Mouse (Mus musculus) lung, embryonic 14.5 days (tissue): ENCODE data around the gene Immp2l. TPM values are rescaled to one million over a fixed set of nuclear protein-coding genes. Genes with fewer than 3 reads are reported as not detected.
A peak's percentile ranks its signal among the peaks of the same experiment; 100 is the strongest.
"Not testable (repeated sequence)": the region's sequence is repeated elsewhere in the genome, so short reads cannot be mapped to it uniquely, and the experiment has no call there.

Source experiments
- ATAC-seq: fragments of 200-750 bp; cut with Nextera tagmentation; 2 replicates; pipeline ENCODE4 v1.8.0; 2017; ENCODE audit warnings: mild to moderate bottlenecking, moderate TSS enrichment, moderate library complexity; ENCODE audit not compliant: insufficient read depth
- DNase-seq: peaks from one replicate; pipeline ENCODE4 v3.0.0-alpha.2; 2015
- H3K27ac ChIP-seq: fragments of 300-500 bp; sonication (generic); 2 replicates; pipeline ENCODE4 v1.5.1; 2014; ENCODE audit warnings: low read depth, mild to moderate bottlenecking, moderate library complexity
- H3K27me3 ChIP-seq: fragments of 300-500 bp; sonication (generic); 2 replicates; pipeline ENCODE4 v1.6.1; 2014; ENCODE audit warnings: low read length, control low read depth; ENCODE audit not compliant: insufficient read depth
- H3K36me3 ChIP-seq: fragments of 300-500 bp; sonication (generic); 2 replicates; pipeline ENCODE4 v1.6.1; 2014; ENCODE audit warnings: control low read depth; ENCODE audit not compliant: insufficient read depth
- H3K4me1 ChIP-seq: fragments of 300-500 bp; sonication (generic); 2 replicates; pipeline ENCODE4 v1.6.1; 2014; ENCODE audit warnings: antibody characterized with exemption, control low read depth; ENCODE audit not compliant: insufficient read depth
- H3K4me2 ChIP-seq: fragments of 300-500 bp; sonication (generic); 2 replicates; pipeline ENCODE4 v1.6.1; 2014; ENCODE audit warnings: mild to moderate bottlenecking
- H3K4me3 ChIP-seq: fragments of 300-500 bp; sonication (generic); 2 replicates; pipeline ENCODE4 v1.5.1; 2014; ENCODE audit warnings: low read depth, low read length
- H3K9ac ChIP-seq: fragments of 300-500 bp; sonication (generic); 2 replicates; pipeline ENCODE4 v1.6.1; 2014
- H3K9me3 ChIP-seq: fragments of 300-500 bp; sonication (generic); 2 replicates; pipeline ENCODE4 v1.6.1; 2016; ENCODE audit warnings: low read depth, low read length, control low read depth
- CTCF ChIP-seq: IDR thresholded peaks from 2 replicates; pipeline ENCODE4 v1.5.1; 2016; ENCODE audit warnings: antibody characterized with exemption, low read depth
- WGBS: fragments of 180-500 bp; shearing (Covaris S2); extraction: QIAGEN DNeasy Blood & Tissue Kit; methylation state at CpG from one replicate; pipeline ENCODE4 v1.1.7; 2014; 5-methylcytosine and 5-hydroxymethylcytosine counted together
- polyA plus RNA-seq: library from polyadenylated mRNA; unstranded; fragments of >200 nt; fragmentation: Nextera tagmentation; extraction: Ambion mirVana; gene quantifications from 2 replicates; pipeline ENCODE4 v1.2.1, GENCODE M21; 2014

Gene Immp2l
- polyA plus RNA-seq, 1 experiment from 2014 or later = 12.5 TPM

DNA sequence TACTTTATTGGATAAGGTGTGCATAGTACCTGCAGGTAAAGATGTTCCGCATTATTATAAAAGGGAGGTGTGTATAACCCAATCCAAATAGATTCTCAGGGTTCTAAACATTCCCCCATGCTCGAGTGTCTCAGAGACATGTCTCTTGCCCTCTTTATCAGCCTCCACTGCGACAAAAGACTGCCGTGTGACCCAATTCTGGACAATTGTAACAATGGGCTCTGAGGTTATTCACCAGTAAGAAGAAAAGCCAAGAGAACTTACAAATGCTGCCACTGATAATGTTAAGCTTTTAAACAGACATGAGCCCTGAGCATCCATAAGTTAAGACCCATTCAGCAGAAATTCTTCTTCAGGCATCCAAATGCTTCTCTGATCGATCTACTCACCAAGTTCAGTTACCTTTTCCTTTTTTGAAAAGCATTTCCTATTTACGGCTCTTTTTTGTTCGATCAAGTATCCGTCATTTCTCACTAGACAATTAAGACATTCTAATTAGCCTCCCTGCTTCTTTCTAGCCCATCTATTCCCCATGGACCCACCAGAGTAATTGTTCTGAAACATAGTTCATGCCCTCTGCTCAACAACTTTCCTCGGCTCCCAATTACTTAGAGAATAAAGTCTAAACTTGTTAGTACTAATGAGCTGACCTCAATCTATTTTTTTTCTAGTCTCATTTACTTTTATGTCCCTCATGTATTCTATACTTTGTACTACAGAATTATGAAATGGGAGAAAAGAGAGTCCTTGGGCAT is 35.4 kb upstream of the Immp2l start:
- Histone ChIP-seq H3K4me1 (no peaks in the 10 kb centered on the region), H3K4me2 (no peak overlapping the region), H3K27ac (no peak overlapping the region), H3K36me3 (no peaks in the 10 kb centered on the region), H3K9ac (no peak overlapping the region), H3K9me3 (no peaks in the 10 kb centered on the region), H3K4me3 (no peak overlapping the region), H3K27me3 (no peaks in the 10 kb centered on the region)
- TF ChIP-seq CTCF = no peak
- DNase-seq (no peak), ATAC-seq (no peak)
- 85% methylated on average over 9 of the region's 9 CpGs for WGBS

DNA sequence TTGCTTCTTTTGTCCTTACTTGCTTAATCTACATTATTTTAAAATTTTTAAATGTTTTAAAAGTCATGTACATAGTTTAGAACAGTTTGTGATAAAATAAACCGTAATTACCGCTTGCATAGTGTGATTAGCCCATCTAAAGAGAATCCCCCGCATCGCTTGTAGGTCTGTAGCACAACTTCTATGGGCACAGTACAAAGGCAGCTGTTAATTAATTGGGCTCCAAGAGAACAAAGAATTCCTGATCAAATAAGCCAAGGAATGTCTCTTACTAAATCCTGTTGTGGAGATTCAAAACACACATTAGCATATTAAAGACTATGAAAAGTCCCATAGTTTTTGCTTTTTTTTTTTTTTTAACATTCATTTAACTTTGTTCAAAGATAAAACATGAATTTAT is 32.2 kb upstream of the Immp2l start:
- Histone ChIP-seq H3K36me3 (no peaks in the 10 kb centered on the region), H3K4me3 (no peak overlapping the region), H3K9ac (no peak overlapping the region), H3K27me3 (no peaks in the 10 kb centered on the region), H3K4me2 (no peak overlapping the region), H3K27ac (no peak overlapping the region), H3K9me3 (no peaks in the 10 kb centered on the region), H3K4me1 (no peaks in the 10 kb centered on the region)
- TF ChIP-seq CTCF = no peak
- ATAC-seq (no peak), DNase-seq (no peak)
- WGBS = 84% methylated on average over 4 of the region's 4 CpGs

DNA sequence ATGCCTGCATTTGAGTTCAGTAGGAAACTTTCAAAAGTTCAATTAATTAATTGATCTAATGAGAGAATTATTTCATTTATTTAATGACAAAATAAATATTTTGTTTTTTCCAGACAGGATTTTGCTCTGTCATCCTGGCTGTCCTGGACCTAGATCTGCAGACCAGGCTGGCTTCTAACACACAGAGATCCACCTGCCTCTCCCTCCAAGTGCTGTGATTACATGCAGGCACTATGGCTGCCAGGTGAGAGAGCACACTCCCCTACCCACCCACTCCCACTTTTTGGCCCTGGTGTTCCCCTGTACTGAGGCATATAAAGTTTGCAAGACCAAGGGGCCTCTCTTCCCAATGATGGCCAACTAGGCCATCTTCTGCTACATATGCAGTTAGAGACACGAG is 31.7 kb upstream of the Immp2l start:
- WGBS = 83% methylated on average over 1 of the region's 1 CpGs
- H3K4me3 ChIP-seq, H3K9ac ChIP-seq, H3K36me3 ChIP-seq, H3K4me2 ChIP-seq, H3K27ac ChIP-seq, H3K4me1 ChIP-seq, H3K27me3 ChIP-seq, ATAC-seq, DNase-seq, H3K9me3 ChIP-seq: not testable (repeated sequence)

DNA sequence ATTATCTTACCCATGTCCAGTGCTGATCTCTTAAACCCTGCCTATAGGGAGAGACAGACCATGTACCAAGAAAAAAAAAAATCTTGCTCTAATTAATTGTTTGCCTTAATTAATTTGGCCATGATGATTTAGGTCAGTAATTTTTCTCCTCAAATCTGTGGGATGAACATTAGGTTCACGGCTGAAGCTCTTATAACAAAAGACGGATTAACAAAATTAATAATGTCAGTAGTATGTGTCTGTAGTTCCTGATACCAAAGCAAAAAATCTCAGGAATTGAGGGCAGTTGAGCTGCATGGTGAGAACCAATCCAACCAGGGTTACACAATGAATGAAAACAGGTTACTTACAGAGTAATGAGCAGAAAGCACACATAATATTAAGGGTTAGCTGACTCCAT is 29.0 kb upstream of the Immp2l start:
- no peak overlapping the region for H3K4me3 ChIP-seq
- no peaks in the 10 kb centered on the region for H3K27me3 ChIP-seq
- 83% methylated on average over 2 of the region's 2 CpGs for WGBS
- H3K36me3 ChIP-seq = no peaks in the 10 kb centered on the region
- DNase-seq (no peak), ATAC-seq (no peak)
- TF ChIP-seq CTCF = no peak
- no peak overlapping the region for H3K9ac ChIP-seq
- no peak overlapping the region for H3K4me2 ChIP-seq
- no peaks in the 10 kb centered on the region for H3K4me1 ChIP-seq
- no peak overlapping the region for H3K27ac ChIP-seq
- H3K9me3 ChIP-seq = no peaks in the 10 kb centered on the region

DNA sequence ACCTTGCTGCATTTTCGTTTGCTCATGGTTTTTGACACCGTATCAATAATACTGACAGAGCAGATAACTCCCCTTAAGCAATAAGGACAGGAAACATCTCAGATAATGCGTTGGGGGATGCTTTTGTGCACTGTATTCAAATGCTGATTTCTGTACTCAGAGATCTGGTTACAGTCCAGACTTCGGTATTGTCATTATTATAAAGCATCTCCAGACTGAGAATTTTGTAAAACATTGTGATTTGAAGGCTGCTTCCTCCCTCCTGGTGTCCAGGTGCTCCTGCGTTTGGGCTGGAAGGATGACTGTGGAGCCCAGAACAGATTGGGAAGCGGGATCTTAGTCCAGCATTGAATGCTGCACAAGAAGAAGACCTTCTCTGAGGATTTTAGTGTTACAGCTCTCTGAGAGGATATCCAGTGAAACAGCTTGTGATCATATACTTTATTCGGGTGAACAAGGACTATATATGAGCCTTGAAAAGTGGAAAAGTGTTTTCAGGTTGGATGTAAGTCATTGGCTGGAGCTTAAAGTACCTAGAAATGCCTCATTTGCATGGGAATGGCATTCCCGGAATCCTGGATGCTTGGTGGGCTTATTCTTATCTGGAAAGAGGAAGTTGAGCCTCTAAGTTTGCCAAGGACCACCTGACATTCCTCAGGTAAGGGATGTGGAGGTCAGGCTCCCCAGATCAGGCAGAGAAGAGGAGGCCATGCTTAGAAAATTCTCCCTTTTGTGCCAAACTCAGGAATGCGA is 28.1 kb upstream of the Immp2l start:
- Histone ChIP-seq H3K36me3 (no peaks in the 10 kb centered on the region), H3K4me2 (no peak overlapping the region), H3K4me1 (no peaks in the 10 kb centered on the region), H3K27ac (no peak overlapping the region), H3K9me3 (no peaks in the 10 kb centered on the region), H3K9ac (no peak overlapping the region), H3K27me3 (no peaks in the 10 kb centered on the region), H3K4me3 (no peak overlapping the region)
- 65% methylated on average over 9 of the region's 9 CpGs for WGBS
- DNase-seq (no peak), ATAC-seq (no peak)
- TF ChIP-seq CTCF = no peak

DNA sequence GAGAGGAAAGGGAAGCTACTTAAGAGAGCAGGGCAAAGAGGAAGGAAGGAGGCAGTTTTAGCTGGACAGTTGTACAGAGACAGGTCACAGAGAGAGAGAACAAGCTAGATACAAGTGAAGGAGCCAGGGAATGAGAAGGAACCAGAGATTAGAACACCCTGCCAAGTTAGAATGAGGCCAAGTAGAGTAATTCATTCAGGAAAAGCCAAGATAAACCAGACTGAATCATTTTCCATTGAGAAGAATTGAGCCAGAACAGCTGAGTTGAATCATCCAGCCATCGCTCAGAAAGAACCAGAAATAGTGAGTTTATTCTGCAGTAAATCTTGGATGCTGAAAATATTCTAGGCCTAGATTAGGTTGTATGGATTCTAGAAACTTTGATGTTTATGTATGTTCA is 1.4 kb upstream of the Immp2l start:
- H3K27ac ChIP-seq = no peak overlapping the region
- no peak for ATAC-seq
- WGBS = 89% methylated on average over 1 of the region's 1 CpGs
- no peaks in the 10 kb centered on the region for H3K9me3 ChIP-seq
- H3K4me3 ChIP-seq = no peak overlapping the region
- TF ChIP-seq CTCF = no peak
- H3K4me2 ChIP-seq = no peak overlapping the region
- no peak overlapping the region for H3K9ac ChIP-seq
- no peaks in the 10 kb centered on the region for H3K27me3 ChIP-seq
- H3K36me3 ChIP-seq = no peaks in the 10 kb centered on the region
- DNase-seq = no peak
- H3K4me1 ChIP-seq = no peaks in the 10 kb centered on the region

DNA sequence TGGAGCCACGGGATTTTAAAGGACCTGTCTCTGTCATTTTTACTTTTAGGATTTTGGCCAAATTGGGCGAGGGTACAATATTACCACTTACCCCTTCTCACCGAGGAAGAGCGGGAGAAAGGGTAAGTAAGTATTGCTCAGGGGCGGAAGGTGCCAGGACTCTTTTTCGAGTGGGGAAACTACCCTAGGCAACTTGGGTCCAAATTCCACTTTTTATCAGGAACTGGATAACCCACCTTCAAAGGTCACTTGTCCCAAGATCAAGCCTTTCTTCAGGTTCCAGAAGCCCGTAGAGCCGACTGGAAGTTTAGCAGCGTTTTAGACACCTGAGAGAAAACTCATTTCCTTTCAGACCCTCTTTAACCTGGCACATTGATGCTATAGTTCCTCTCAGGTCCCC is 622 bp downstream of the Immp2l start:
- H3K27ac ChIP-seq = peak overlapping the region; percentile 36; the same call in 1 of the 2 replicates
- no peaks in the 10 kb centered on the region for H3K4me1 ChIP-seq
- peak overlapping the region; percentile 77 for H3K4me2 ChIP-seq
- 6% methylated on average over 9 of the region's 9 CpGs for WGBS
- peak overlapping the region; percentile 78 for H3K9ac ChIP-seq
- no peak; the same call in 1 of the 2 replicates for ATAC-seq
- no peaks in the 10 kb centered on the region for H3K36me3 ChIP-seq
- no peaks in the 10 kb centered on the region for H3K9me3 ChIP-seq
- peak overlapping the region; percentile 71 for H3K4me3 ChIP-seq
- no peak for TF ChIP-seq CTCF
- peak; percentile 1 for DNase-seq
- H3K27me3 ChIP-seq = no peaks in the 10 kb centered on the region
